Mouse (Mus musculus) neural tube, embryonic 11.5 days (tissue): ENCODE data around the gene Paox. TPM values are rescaled to one million over a fixed set of nuclear protein-coding genes. Genes with fewer than 3 reads are reported as not detected.

Experiments used
- ATAC-seq: fragments of 200-750 bp; cut with Nextera tagmentation; 2 replicates; pipeline ENCODE4 v1.8.0; 2017; ENCODE audit warnings: moderate number of reproducible peaks, mild to moderate bottlenecking, moderate TSS enrichment, moderate library complexity; ENCODE audit not compliant: insufficient read depth, low FRiP score, low TSS enrichment
- DNase-seq: peaks from one replicate; pipeline ENCODE4 v3.0.0-alpha.2; 2015; ENCODE audit warnings: low spot score
- H3K27ac ChIP-seq: fragments of 300-500 bp; sonication (generic); 2 replicates; pipeline ENCODE4 v1.5.1; 2014; ENCODE audit warnings: low read depth, mild to moderate bottlenecking, low read length
- H3K27me3 ChIP-seq: fragments of 300-500 bp; sonication (generic); 2 replicates; pipeline ENCODE4 v1.6.1; 2014; ENCODE audit warnings: mild to moderate bottlenecking, low read length, mixed read lengths; ENCODE audit not compliant: control insufficient read depth, insufficient read depth
- H3K36me3 ChIP-seq: fragments of 300-500 bp; sonication (generic); 2 replicates; pipeline ENCODE4 v1.6.1; 2014; ENCODE audit warnings: mild to moderate bottlenecking, low read length, moderate library complexity, mixed read lengths; ENCODE audit not compliant: control insufficient read depth, insufficient read depth
- H3K4me1 ChIP-seq: fragments of 300-500 bp; sonication (generic); 2 replicates; pipeline ENCODE4 v1.6.1; 2014; ENCODE audit warnings: low read length, mixed read lengths; ENCODE audit not compliant: control insufficient read depth, insufficient read depth
- H3K4me2 ChIP-seq: fragments of 300-500 bp; sonication (generic); 2 replicates; pipeline ENCODE4 v1.6.1; 2014; ENCODE audit warnings: low read depth, mild to moderate bottlenecking, moderate library complexity
- H3K4me3 ChIP-seq: fragments of 300-500 bp; sonication (generic); 2 replicates; pipeline ENCODE4 v1.5.1; 2014; ENCODE audit warnings: low read depth, low read length
- H3K9ac ChIP-seq: fragments of 300-500 bp; sonication (generic); 2 replicates; pipeline ENCODE4 v1.6.1; 2014; ENCODE audit warnings: mild to moderate bottlenecking, low read length
- H3K9me3 ChIP-seq: fragments of 300-500 bp; sonication (generic); 2 replicates; pipeline ENCODE4 v1.6.1; 2016; ENCODE audit warnings: low read length; ENCODE audit not compliant: control insufficient read depth
- WGBS: fragments of 180-500 bp; shearing (Covaris S2); extraction: QIAGEN DNeasy Blood & Tissue Kit; methylation state at CpG from one replicate; pipeline ENCODE4 v1.1.7; 2014; 5-methylcytosine and 5-hydroxymethylcytosine counted together
- polyA plus RNA-seq: library from polyadenylated mRNA; unstranded; fragments of >200 nt; fragmentation: Nextera tagmentation; extraction: Ambion mirVana; gene quantifications from 2 replicates; pipeline ENCODE4 v1.2.1, GENCODE M21; 2014

Gene Paox
- polyA plus RNA-seq, 1 experiment from 2014 or later = 15.6 TPM

DNA sequence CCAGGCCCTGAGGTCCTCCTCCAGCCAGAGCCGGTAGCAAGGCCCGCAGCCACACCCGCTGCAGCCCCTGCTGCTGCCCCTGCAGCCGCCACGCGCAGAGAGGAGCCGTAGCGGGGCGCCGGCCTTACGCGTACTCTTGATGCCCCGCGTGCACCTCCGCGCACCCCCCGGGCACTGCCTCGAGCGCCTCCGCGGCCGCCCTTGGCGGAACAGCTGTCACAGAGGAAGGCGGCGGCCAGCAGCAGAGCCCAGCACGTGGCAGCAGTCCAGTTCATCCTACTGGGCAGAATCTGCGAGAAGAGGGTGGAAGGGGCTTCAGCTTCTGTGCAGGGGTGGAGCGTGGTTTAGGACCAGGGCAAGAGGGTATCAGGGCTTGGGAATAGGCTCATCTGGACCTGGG lies 37.8 kb downstream of the Paox start:
- Histone ChIP-seq H3K27me3 (peaks cover 11% of the 10 kb centered on the region), H3K4me2 (peak overlapping the region; percentile 30), H3K4me1 (0 out of 2 replicates have a peak, but pooled peaks cover 3% of the 10 kb centered on the region), H3K4me3 (0 out of 2 replicates have a peak overlapping the region, but pooled peaks have one; percentile 4), H3K9ac (peak overlapping the region; percentile 31; the same call in 1 of the 2 replicates), H3K36me3 (no peaks in the 10 kb centered on the region), H3K9me3 (no peaks in the 10 kb centered on the region), H3K27ac (no peak overlapping the region)
- 5% methylated on average over 26 of the region's 28 CpGs for WGBS
- peak; percentile 38; the same call in 1 of the 2 replicates for ATAC-seq
- peak; percentile 40 for DNase-seq

- H3K9me3 ChIP-seq = no peaks in the 10 kb centered on the region
- no peaks in the 10 kb centered on the region for H3K36me3 ChIP-seq
- 24% methylated on average over 4 of the region's 4 CpGs for WGBS
- 0 out of 2 replicates have a peak, but pooled peaks cover 3% of the 10 kb centered on the region for H3K4me1 ChIP-seq
- ATAC-seq = no peak; the same call in 1 of the 2 replicates
- no peak for DNase-seq
- H3K4me2 ChIP-seq = peak overlapping the region; percentile 52
- H3K4me3 ChIP-seq = 0 out of 2 replicates have a peak overlapping the region, but pooled peaks have one; percentile 23
- no peak overlapping the region for H3K27ac ChIP-seq
- peak overlapping the region; percentile 49; the same call in 1 of the 2 replicates for H3K9ac ChIP-seq
- peaks cover 11% of the 10 kb centered on the region for H3K27me3 ChIP-seq
These were observed 38.2 kb downstream of the Paox start for GRCm38 (mm10) chr7:140153829-140154217.

DNA sequence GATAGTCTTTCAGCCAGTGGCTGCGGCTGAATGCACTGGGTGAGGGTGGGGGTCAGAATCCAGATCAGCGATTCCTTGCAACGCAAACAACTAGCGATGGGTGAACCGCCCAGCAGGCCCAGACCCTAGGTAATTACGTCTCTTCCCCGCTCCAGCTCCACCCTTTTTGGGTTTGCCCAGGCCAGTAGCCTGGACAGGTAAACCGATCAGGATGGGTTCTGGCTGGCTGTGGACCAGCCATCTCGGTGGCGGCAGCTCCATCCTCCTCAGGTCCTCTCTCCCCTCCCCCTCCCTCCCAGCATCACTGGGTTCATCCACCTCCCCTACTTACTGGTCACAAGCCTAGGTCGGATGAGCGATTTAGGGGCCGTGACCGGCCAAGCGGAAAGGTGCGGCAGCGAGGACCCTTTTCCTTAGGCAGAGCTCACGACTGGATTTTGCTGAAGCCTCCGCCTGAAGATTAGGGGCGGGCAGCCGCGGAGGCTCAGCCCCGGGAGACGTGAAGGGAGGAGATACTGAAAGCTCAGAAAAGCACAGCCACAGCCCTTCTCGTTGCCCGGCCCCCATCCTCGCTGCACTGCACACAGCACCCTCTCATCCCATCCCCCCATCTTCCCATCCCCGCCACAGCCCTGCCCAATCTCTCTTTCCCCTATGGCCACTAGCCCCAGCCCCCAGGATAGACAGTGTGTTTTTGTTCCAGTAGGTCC lies 38.8 kb downstream of the Paox start, which contains the start of gene Sprn:
Sprn (minus strand) TSS at position 660 of the 710 bp plus-strand sequence.
- Histone ChIP-seq H3K27ac (no peak within 1 kb of the TSS), H3K4me2 (peak within 1 kb of the TSS; percentile 52), H3K4me3 (peak within 1 kb of the TSS; percentile 23), H3K36me3 (no peaks in the 10 kb centered on the region), H3K27me3 (peaks cover 11% of the 10 kb centered on the region), H3K9me3 (no peaks in the 10 kb centered on the region), H3K9ac (peak within 1 kb of the TSS; percentile 49), H3K4me1 (0 out of 2 replicates have a peak, but pooled peaks cover 3% of the 10 kb centered on the region)
- DNase-seq = peak; percentile 40
- 3% methylated on average over 28 of the region's 28 CpGs for WGBS
- peak; percentile 50; the same call in 1 of the 2 replicates for ATAC-seq

- DNase-seq = no peak
- no peaks in the 10 kb centered on the region for H3K9me3 ChIP-seq
- WGBS = 66% methylated on average over 3 of the region's 3 CpGs
These were observed 44.8 kb downstream of the Paox start for GRCm38 (mm10) chr7:140160363-140160762.

GRCm38 (mm10) chr7:140164664-140165063 lies 49.1 kb downstream of the Paox start, which contains the start of gene Olfr522:
Gene Olfr522 (minus strand): TSS chr7:140164764.
- no peak for ATAC-seq
- Histone ChIP-seq H3K9me3 (no peaks in the 10 kb centered on the region), H3K36me3 (no peaks in the 10 kb centered on the region), H3K4me3 (no peak within 1 kb of the TSS), H3K27ac (no peak within 1 kb of the TSS), H3K9ac (no peak within 1 kb of the TSS), H3K4me2 (no peak within 1 kb of the TSS), H3K4me1 (no peaks in the 10 kb centered on the region), H3K27me3 (no peaks in the 10 kb centered on the region)
- WGBS = 79% methylated on average over 7 of the region's 7 CpGs
- no peak for DNase-seq

More at GRCm38 (mm10) chr7:140160363-140160762, 44.8 kb downstream of the Paox start:
- no peak for ATAC-seq
- H3K27ac ChIP-seq = no peak overlapping the region
- H3K4me2 ChIP-seq = no peak overlapping the region
- no peak overlapping the region for H3K4me3 ChIP-seq
- H3K27me3 ChIP-seq = no peaks in the 10 kb centered on the region
- no peaks in the 10 kb centered on the region for H3K4me1 ChIP-seq
- no peak overlapping the region for H3K9ac ChIP-seq
- H3K36me3 ChIP-seq = no peaks in the 10 kb centered on the region

- no peak overlapping the region for H3K4me2 ChIP-seq
- no peaks in the 10 kb centered on the region for H3K4me1 ChIP-seq
- H3K27me3 ChIP-seq = no peaks in the 10 kb centered on the region
- H3K4me3 ChIP-seq = no peak overlapping the region
- H3K36me3 ChIP-seq = no peaks in the 10 kb centered on the region
- no peaks in the 10 kb centered on the region for H3K9me3 ChIP-seq
- WGBS = 84% methylated on average over 1 of the region's 1 CpGs
- ATAC-seq = no peak
- H3K9ac ChIP-seq = no peak overlapping the region
- no peak for DNase-seq
- no peak overlapping the region for H3K27ac ChIP-seq
These were observed 52.4 kb downstream of the Paox start for GRCm38 (mm10) chr7:140167950-140168349.

DNA sequence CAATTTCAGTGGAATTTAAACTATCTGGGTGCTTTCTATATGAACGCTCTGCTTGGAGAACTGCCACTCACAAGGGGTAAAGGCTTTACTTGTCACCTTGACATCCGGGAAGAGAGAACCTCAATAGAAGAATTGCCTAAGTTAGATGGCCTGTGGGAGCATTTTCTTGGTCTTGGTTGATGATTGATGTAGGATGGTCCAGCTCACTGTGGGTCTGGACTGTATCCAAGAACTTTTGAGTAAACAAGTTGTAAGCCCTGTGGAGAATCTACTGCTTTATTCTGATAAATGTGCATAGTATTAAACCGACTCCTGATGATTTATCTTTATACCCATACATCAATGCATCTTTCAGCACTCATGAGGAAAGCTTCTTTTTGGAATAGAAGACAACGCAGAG lies 53.8 kb downstream of the Paox start:
- H3K36me3 ChIP-seq = no peaks in the 10 kb centered on the region
- H3K4me2 ChIP-seq = no peak overlapping the region
- H3K4me1 ChIP-seq = no peaks in the 10 kb centered on the region
- no peak overlapping the region for H3K27ac ChIP-seq
- H3K27me3 ChIP-seq = no peaks in the 10 kb centered on the region
- DNase-seq = no peak
- H3K9ac ChIP-seq = no peak overlapping the region
- H3K9me3 ChIP-seq = no peaks in the 10 kb centered on the region
- no peak for ATAC-seq
- 83% methylated on average over 4 of the region's 4 CpGs for WGBS
- H3K4me3 ChIP-seq = no peak overlapping the region

- no peak overlapping the region for H3K9ac ChIP-seq
- no peaks in the 10 kb centered on the region for H3K4me1 ChIP-seq
- H3K36me3 ChIP-seq = no peaks in the 10 kb centered on the region
- H3K4me3 ChIP-seq = no peak overlapping the region
- H3K4me2 ChIP-seq = no peak overlapping the region
- no peaks in the 10 kb centered on the region for H3K27me3 ChIP-seq
- H3K9me3 ChIP-seq = no peaks in the 10 kb centered on the region
- 95% methylated on average over 3 of the region's 3 CpGs for WGBS
- no peak for DNase-seq
- no peak overlapping the region for H3K27ac ChIP-seq
- no peak for ATAC-seq
These were observed 55.3 kb downstream of the Paox start for GRCm38 (mm10) chr7:140170863-140171262.

DNA sequence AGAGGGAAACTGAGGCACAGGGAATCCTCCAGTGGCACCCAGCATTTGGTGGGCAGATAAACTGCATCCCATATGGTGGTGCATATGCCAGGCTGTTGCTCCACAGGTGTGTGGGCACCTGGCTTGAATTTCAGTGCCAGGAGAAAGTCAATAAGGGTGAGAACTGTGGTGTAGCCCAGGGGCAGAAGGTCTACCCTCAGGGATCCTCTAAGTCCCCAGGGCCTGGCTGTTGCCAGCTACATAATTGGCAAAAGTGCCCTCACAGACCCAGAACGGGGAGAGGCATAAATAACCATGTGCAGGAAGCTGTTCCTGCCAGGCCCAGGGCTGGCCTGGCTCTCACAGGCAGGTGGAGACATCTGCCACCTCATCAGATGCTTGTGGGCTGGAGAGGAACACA lies 57.3 kb downstream of the Paox start, which contains the start of gene Olfr523:
Olfr523 (plus strand) TSS at position 282 of the 400 bp plus-strand sequence.
- WGBS = 58% methylated on average over 1 of the region's 1 CpGs

More for the DNA sequence above, 57.3 kb downstream of the Paox start, which contains the start of gene Olfr523:
- Histone ChIP-seq H3K36me3 (no peaks in the 10 kb centered on the region), H3K27me3 (no peaks in the 10 kb centered on the region), H3K9ac (no peak within 1 kb of the TSS), H3K27ac (no peak within 1 kb of the TSS), H3K4me1 (no peaks in the 10 kb centered on the region), H3K9me3 (no peaks in the 10 kb centered on the region), H3K4me2 (no peak within 1 kb of the TSS), H3K4me3 (no peak within 1 kb of the TSS)
- DNase-seq = no peak
- no peak for ATAC-seq
